Mouse (Mus musculus) CH12.LX (cell line): Measurements from ENCODE around the gene Foxk1.
A peak's percentile ranks its signal among the peaks of the same experiment; 100 is the strongest.

Source experiments
- CTCF ChIP-seq, 2 experiments: IDR thresholded peaks in 1 of 2; conservative IDR thresholded peaks in 1 of 2; 2 replicates each; pipeline ENCODE4 v1.5.1; 2011 to 2012; ENCODE audit warnings: low read depth in 2 of 2, low read length in 2 of 2, improper control_type of control experiment in 1 of 2, inconsistent platforms in 1 of 2, mild to moderate bottlenecking in 1 of 2, moderate library complexity in 1 of 2
- EP300 ChIP-seq: IDR thresholded peaks from 2 replicates; pipeline ENCODE4 v1.6.1; 2011; ENCODE audit warnings: low read length, improper control_type of control experiment
- IRF4 ChIP-seq: IDR thresholded peaks from 2 replicates; pipeline ENCODE4 v1.6.1; 2014; ENCODE audit warnings: low read depth, mild to moderate bottlenecking, inconsistent platforms, low read length, improper control_type of control experiment
- MAX ChIP-seq: IDR thresholded peaks from 2 replicates; pipeline ENCODE4 v1.6.1; 2011; ENCODE audit warnings: low read length, improper control_type of control experiment
- NELFE ChIP-seq: IDR thresholded peaks from 2 replicates; pipeline ENCODE4 v1.6.1; 2011; ENCODE audit warnings: low read depth, low read length, improper control_type of control experiment
- POLR2A ChIP-seq: IDR thresholded peaks from 2 replicates; pipeline ENCODE4 v1.6.1; 2011; ENCODE audit warnings: low read depth, mild to moderate bottlenecking, improper control_type of control experiment, low read length
- SMC3 ChIP-seq: IDR thresholded peaks from 2 replicates; pipeline ENCODE4 v1.6.1; 2011; ENCODE audit warnings: low read depth, low read length, improper control_type of control experiment
- ZNF384 ChIP-seq: IDR thresholded peaks from 2 replicates; pipeline ENCODE4 v1.6.1; 2012; ENCODE audit warnings: low read depth, low read length, improper control_type of control experiment, inconsistent platforms

DNA sequence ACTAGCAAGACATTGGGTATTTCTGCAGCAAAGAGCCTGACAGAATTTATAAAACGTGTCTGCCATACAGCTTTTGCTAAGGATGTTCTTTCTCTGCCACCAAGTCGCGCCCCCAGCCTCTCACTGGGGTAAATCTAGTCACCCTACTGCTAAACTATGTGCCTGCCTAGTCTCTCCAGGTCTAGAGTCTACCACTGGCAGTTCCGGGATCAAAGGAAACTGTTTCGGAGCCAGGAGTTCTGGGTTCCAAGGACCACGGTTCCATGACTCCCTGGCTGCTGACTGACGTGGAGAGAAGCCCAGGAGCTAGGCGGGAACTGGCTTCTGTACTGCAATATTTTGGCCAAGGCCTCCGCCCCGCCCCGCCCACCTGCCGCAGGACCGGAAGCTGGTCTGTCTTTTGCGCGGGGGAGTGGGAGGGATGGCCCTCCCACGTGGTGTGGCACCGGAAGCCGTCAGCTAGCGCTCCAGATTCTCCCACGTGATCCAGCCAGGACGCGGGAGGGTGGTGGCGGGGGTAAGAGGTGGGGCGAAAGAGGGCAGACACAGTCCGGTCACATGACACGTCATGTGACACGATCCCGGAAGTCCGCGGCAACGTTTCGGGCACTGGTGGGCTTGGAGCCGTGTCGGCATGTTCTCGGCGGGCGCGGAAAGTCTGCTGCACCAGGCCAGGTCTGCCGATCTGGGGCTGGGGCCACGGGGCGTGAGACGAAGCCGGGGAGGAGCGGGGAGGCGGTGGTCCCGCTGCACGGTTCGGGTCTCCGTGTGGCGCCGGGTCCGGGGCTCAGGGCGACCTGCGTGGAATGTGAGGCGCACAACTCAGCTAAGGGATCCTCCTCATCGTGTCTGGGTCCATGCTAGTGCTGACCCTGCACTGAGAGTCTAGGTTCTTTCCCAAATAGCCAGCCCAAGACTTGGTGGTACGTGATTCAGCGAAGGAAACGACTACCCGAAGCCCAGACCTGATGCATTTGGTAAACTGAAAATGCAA, 62.5 kb downstream of the Foxk1 start, which contains the start of gene Ap5z1:
- TF ChIP-seq IRF4 (peak; percentile 40; the same call in 1 of the 2 replicates), ZNF384 (no peak), EP300 (no peak), MAX (peak; percentile 96), NELFE (peak; percentile 71), CTCF (conservative IDR thresholded peaks at IDR 0.05 in 1 of 2, IDR thresholded peaks at IDR 0.05 in 1 of 2; ENCODE audit: low read depth in 2 of 2, low read length in 2 of 2) (no peak), SMC3 (no peak), POLR2A (peak; percentile 78)
